Mouse (Mus musculus): ENCODE results near the gene Sytl1.

The Sytl1 gene

DNA sequence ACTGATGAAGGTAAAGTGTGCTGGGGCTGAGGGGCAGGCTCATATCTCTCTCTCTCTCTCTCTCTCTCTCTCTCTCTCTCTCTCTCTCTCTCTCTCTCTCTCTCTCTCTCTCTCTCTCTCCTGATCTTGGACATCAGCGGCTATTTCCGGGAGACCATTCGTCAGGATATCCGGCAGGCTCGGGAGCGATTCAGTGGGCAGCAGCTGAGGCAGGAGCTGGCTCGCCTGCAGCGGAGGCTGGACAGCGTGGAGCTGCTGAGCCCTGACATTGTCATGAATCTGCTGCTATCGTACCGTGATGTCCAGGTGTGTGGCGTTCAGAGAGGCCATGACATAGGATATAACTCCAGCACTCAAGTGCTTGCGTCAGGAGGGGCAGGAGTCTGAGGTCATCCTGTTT lies 19.4 kb downstream of the Sytl1 start:
- peak; percentile 55 to 70 for DNase-seq

DNA sequence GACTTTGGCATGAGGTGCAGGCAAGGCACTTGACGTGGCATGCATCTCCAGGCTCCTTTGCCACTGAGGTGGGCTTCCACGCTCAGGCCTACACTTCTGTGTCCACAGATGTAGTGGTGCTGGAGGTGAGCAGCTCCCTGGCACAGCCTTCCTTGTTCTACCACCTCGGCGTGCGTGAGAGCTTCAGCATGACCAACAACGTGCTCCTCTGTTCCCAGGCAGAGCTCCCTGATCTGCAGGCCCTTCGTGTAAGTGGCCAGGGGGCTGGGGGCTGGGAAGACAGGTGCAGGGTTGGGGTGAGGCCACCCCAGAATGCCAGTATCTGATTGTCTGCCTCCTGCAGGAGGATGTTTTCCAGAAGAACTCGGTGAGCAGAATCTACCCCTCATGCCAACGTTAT lies 20.2 kb downstream of the Sytl1 start:
- DNase-seq = no peak

- no peak for DNase-seq
Measured at GRCm38 (mm10) chr4:133241910-133242309, 21.0 kb downstream of the Sytl1 start.

DNA sequence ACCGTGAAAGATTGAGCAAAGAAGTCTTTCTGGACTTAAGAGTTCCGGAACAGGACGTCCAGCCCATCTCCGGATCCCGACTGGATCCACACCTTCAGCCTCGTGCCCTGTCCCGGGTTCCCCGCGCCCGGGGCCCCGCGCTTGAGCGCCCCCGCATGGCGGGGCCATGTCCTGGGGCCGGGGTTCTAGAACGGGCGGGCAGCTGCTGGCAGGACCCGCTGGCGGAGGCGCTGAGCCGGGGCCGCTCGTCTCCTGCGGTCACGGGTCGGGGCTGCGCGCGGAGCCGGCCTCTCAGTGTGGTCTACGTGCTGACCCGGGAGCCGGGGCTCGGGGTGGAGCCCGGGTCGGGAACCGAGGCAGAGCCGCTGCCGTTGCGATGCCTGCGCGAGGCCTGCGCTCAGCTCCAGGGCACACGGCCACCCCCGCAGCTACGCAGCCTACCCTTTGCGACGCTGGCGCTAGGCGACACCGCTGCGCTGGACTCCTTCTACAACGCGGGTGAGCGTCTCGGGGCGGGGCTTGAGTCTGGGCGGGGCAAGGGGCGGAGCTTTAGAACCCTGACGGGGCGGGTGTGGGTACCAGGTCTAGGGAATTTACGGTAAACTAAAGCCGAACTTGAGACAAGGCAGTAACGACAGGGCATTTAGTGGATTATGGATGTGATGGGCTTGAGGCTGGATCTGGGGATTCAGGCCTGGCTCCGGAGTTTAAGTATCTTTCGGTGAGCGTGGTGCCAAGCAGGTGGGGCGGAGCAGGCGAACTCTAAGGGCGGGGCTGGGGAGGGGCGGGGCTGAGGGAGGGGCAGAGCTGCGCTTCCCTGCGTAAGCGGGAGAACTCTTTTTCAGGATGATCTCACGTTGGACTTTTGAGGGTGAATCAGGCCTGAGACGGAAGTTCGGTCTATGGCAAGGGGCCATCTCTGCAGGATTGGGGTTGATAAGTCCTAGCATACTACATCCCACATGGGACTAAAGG lies 21.7 kb downstream of the Sytl1 start:
- peak; percentile 91 to 95 for DNase-seq

DNA sequence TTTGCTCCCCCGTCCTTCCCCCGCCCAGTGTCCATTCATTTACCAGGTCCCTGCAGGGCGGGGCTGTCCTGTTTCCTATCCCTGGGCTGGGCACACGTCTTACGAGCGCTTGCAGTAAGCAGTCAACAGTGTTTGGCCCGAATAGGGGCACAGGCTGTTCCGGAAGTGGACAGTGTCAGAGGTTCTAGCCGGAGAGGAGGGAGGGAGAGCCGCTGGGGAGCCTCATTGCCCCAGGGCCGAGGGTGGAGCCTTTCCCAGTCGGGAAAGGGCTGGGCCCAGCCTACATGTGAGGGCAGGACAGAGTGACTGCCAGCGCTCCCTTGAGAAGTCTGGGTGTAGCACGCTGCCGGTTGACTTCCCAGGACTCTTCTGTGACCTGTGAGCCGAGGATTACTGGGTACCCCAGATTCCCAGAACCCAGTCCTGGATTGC lies 22.4 kb downstream of the Sytl1 start, which contains the start of gene Map3k6:
Gene Map3k6, plus strand, starts transcription at position 329 of the 432 bp plus-strand sequence.
- peak; percentile 82 to 93 for DNase-seq

DNA sequence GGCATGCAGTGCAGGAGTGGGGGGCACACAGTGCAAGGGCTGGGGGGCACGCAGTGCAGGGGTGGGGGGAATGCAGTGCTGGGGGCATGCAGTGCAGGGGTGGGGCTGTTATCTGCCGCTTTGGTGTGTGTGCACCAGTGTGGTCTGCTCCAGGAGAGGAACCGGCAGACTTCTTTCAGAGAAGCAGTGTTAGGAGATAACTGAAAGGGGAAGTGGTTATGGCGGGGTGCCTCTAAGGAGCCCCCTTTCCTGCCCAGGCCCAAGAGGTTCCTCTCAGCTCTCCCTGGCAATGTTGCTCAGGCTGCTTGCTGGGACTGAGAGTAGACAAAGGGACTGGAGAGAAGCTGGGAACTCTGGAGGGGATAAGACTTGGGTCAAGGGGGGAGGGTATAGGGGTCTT lies 25.0 kb downstream of the Sytl1 start:
- no peak for DNase-seq

- no peak for DNase-seq
Measured at GRCm38 (mm10) chr4:133235415-133235814, 27.5 kb downstream of the Sytl1 start.

DNA sequence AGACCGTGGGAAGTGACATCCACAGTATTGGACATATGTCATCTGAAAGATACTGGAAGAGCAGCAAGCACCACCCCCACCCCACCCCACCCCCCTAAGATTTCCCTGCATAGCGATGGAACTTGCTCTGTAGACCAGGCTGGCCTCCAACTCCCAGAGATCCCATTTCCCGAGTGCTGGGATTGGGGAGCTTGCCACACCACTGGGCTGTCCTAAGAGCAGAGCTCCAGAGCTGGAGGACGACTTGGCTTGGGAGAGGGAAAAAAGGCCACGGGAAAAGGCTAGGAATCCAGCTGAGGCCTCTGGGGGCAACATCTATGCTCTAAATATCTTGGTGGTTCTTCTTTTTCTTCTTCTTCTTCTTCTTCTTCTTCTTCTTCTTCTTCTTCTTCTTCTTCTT lies 28.1 kb downstream of the Sytl1 start:
- DNase-seq = no peak

DNA sequence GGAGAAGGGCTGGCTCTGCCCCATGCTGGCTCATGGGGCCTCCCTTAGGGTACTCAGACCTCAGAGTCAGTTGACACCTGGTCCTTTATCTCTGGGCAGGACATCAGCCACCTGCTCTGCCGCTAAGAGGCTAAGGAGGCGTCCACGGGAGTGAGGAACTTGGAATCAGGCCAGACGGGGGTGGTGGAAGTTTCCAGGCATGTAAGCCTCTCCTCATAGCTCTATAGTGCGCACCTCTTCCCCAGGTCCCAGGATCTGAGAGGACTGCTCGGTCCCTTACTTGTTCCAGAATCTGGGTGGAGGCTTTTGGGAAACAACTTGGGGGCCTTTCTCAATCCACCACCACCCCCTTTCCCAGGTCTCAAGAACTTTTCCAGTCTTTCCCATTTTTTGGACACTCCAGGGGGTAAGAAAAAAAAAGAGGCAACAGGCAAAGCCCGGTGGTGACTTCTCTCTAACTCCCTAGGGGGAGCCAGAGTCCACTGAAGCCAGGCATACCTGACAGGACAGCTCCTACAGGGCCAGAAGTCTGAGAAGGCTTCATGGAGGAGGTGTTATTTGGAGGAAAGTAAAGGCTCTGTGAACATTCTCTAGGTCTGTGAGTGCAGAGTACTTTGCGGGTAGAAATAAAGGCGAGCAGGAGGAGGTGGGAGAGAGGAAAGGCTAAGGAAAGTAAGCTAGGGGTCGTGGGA lies 29.5 kb downstream of the Sytl1 start:
- DNase-seq = peak in 1 of 2 experiments; percentile 66

GRCm38 (mm10) chr4:133229582-133229981 lies 33.3 kb downstream of the Sytl1 start:
- DNase-seq = no peak

DNA sequence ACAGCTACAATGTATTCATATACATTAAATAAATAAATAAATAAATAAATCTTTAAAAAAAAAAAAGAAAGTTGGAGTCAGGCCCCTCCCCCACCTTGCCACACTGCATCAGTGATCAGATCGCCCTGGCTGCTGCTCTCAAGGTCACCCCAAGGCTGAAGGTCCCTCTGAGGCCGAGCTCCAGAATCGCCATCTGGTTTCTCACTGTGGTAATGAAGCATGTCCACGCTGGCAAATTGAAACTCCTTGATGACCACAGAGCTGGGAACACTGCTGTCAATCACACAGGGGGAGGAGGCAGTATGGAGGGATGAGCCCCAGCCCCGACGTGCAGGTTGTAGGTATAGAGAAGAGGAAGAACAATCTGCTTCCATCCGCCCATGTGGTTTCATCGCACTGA lies 35.3 kb downstream of the Sytl1 start:
- DNase-seq = no peak

- no peak for DNase-seq
Measured at GRCm38 (mm10) chr4:133226073-133226472, 36.8 kb downstream of the Sytl1 start.

- DNase-seq = no peak
Measured at GRCm38 (mm10) chr4:133223875-133224274, 39.0 kb downstream of the Sytl1 start.

GRCm38 (mm10) chr4:133221701-133222100 lies 41.2 kb downstream of the Sytl1 start:
- DNase-seq = no peak

DNA sequence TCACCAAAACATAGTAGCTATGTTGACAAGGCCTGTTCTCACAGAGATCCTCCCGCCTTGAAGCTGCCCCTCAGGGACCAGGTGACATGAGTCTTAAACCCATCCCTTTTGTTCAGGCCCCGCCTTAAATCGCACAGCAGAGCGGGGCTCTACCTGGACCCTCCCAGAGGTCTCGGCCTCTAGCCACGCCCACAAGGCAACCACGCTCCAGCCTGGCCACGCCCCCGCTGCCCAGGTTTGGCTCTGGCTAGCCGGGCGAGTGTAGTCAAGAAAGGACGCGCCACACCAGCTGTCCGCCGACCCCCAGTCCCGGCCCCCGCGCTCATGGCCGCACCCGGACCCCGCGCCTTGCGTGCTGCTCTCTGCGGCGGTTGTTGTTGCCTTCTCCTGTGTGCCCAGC lies 42.3 kb downstream of the Sytl1 start:
- peak; percentile 60 to 64 for DNase-seq

- no peak for DNase-seq
Measured at GRCm38 (mm10) chr4:133218745-133219144, 44.2 kb downstream of the Sytl1 start.

- DNase-seq = peak; percentile 64 to 68
Measured at GRCm38 (mm10) chr4:133217641-133218040, 45.3 kb downstream of the Sytl1 start.

DNA sequence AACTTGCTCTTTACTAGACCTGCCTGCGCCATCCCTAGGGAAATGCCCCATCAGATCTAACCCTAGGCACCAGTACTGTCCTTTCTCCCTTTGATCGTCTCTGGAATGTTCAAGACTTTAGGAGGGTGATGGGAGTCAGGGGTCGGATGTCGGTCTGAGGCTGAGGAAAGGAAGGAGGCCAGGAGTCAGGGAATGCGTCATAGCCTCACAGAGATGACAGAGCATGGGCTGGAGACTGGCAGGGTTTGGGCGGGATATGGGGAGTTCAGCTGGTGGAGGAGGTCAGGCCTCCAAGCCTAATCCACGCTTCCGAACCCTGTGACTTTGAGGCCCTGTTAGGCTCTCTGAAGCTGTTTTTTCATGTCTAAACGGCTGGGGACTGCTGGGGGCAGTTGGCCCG lies 49.3 kb downstream of the Sytl1 start:
- no peak for DNase-seq

GRCm38 (mm10) chr4:133213268-133213590 lies 49.7 kb downstream of the Sytl1 start:
- DNase-seq = peak in 1 of 2 experiments; percentile 43

DNA sequence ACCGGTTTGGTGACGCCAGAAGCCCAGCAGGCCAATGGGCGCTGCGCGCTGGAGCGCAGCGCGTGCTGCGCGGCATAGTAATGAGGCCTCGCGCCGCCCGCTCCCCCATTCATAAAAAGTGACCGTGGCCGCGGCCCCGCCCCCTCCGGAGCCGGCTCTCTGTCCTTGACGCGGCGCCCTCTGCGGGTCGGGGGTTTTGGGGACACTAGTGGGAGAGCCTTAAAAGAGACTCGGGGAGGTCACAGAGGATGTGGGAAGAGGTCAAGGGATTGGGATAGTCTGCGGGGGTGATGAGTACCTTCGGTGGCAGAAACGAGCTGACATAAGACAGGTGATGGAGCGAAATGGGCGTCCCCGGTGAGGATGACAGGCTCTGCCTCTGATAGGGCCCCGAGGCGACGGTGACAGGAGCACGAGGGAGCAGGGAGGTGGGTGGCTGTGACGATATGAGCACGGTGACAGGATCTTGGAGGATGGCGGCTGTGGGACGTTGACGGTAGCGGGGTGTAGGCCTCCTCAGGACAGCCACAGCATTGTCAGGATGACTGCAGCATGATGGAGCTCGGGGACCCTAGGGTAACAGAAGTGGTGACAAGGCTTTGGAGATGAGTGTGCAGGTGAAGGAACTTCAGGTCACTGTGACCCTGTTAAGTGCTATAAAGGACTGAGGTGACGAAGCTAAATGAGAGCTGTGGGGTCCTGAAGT lies 50.2 kb downstream of the Sytl1 start:
- peak; percentile 86 to 88 for DNase-seq

GRCm38 (mm10) chr4:133211751-133212561 lies 51.0 kb downstream of the Sytl1 start, which contains the start of the genes Cd164l2 and Gpr3:
Cd164l2 (plus strand) TSS chr4:133212131.
Gpr3 (minus strand) TSS chr4:133212536.
- peak in 1 of 2 experiments; percentile 37 for DNase-seq

DNA sequence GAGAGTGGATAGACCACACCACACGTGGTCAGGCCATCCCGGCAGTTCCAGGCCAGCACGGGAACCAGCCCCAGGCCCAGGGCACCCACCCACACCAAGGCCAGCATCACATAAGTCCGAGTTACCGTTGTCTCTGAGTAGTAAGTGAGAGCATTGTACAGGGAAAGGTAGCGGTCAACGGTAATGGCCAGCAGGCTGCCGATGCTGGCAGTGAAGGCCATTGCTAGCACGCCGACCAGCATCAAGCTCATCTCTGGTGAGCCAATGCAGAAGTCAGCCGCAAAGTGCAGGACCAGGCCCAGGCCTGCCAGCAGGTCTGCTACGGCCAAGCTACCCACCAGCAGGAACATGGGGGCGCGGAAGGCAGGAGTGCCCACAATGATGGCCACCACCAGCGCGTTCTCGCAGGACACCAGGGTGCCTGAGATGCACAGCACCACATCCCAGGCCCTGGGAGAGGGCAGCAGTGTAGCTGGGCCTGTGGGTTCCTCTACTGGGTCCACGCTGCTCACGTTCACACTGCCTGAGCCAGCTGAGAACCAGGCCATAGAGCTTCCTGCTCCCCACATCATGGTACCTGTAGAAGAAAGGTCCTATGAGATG lies 52.0 kb downstream of the Sytl1 start:
- DNase-seq = no peak

Data from lung, postnatal 4 days (tissue).